Mouse (Mus musculus): ENCODE results near the gene Rasal3.

Gene Rasal3

DNA sequence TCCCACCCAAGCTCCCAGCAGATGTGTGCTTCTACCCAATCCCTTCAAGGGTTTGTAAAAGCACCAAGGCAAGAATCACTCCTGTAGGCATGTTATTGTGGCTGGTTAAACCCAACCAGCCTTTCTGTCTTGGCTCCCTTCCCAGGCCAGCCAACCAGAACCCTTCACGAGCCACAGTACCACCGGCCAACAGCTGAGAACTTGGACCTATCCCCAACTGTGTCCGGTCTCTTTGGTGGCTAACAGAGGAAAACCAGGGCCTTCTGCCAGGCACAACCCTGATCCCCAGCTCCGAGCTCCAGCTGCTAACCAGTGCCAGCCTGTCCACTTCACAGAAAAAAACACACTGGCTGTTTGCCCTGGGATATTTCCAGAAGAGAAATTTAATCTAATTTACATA is 49.7 kb downstream of the Rasal3 start:
- peak; percentile 92 for DNase-seq

DNA sequence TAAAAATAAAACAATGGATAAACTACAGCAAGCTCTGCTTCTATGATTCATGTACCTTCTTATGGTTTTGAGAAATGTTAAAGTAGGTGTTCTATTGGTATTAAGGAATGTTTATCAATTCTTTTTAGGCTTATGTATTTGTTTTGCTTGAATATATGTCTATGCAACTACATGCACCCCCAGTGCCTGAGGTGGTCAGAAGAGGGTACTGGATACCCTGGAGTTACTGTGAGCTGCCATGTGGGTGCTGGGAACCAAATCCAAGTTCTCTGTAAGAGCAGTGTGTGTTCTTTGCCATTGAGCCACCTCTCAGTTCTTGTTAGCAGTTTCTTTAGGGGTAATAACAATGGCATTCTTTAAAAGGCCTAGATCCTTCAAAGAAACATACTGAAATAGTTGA is 51.7 kb downstream of the Rasal3 start:
- no peak for DNase-seq

DNA sequence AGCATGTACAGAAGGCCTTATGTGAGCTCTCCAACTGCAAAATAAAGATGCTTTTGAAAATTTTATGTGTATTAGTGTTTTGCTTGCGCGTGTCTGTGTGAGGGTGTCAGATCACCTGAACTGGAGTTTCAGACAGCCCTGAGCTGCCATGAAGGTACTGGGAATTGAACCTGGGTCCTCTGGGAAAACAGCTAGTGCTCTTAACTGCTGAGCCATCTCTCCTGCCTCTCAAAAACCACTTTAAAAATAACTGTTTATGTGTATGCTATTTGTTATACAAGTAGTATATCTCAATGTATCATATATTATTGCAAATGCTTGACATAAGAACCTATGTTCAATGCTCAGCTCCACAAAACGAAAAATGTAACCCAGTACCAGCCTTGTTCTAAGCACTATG is 52.1 kb downstream of the Rasal3 start:
- DNase-seq, result no peak

DNA sequence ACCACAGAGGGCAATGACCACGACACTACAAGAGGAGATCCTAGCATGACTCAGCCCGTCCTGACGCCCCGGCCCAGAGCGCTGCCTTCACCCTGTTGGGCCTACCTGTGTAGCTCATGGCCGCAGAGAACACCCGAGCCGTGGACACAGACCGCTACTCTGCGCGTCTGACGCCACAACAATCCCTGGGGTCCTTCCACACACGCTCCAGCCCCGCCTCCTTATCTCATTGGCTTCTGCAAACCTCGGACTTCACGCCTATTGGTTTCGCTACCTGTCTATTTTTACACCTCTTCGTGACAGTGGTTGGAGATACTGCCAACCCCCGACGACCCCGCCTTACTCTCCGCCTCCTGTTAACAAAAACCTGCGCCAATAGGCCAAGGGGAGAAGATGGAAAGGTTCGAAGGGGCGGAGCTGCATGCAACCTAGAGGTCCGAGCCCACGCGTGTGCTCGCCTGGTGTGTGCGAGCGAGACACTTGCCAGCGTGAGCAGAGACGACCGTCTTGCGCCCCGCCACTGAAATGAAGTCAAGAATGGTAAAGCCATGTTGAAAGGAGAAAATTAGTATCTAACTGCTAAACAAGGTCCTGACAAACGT is 52.9 kb downstream of the Rasal3 start, which contains the start of gene Akap8l:
TSS of gene Akap8l (minus strand) at position 226 of the 602 bp plus-strand sequence.
- peak; percentile 98 for DNase-seq

DNA sequence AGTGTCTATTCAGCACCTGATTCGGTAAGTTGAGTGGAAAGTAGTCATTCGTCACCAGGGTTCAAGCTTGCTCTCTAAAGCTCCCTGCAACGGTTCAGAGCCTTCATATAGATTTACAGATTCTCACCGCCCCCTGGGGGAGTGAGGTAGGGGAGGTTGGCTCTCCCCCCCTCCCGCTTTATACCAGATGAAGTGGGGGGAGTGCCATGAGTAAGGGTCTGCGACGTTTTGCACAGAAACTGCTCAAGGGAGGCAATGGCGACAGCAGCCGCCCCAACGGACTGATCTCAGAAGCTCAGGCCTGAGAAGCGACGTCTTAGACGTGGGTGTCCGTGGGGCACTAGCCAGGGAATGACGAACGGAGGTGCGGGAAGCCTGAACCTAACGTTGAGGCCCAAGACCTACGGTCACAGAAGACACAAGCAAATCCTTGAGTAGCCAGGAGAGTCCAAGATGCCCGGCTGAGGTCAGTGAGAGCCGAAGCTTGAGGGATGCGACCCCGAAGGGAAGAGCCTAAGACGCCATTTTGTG is 53.5 kb downstream of the Rasal3 start:
- no peak for DNase-seq

DNA sequence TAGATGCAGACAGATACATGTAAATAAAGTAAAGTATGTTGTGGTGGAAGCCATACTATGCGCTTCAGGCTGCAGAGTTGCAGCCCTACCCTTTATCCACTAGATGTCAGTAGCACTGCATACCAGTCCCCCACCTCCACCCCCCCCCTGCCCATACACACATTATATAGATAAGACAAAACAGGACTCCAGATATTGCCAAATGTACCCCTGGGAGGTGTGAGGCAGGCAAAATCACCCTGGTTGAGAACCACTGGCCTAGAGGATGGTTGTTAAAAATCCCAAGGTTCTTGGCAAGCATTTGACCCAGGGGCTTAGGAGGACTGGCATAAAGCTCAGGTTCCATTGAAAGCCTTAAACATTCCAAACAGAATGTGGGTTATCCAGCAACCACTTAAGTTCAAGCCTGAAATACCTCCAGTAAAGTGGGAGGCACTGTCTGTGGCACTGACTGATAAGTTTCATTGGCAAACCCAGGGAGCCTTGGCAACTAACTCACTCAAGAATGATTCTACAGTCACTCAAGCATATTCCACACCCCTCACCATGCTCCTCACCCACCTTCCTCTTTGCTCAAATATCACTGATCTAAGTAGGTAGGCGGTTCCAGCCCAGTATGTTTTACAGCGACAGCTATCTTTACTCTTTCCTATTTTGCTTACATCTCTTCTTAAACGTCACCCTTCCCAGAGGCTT is 54.2 kb downstream of the Rasal3 start:
- peak; percentile 40 for DNase-seq

DNA sequence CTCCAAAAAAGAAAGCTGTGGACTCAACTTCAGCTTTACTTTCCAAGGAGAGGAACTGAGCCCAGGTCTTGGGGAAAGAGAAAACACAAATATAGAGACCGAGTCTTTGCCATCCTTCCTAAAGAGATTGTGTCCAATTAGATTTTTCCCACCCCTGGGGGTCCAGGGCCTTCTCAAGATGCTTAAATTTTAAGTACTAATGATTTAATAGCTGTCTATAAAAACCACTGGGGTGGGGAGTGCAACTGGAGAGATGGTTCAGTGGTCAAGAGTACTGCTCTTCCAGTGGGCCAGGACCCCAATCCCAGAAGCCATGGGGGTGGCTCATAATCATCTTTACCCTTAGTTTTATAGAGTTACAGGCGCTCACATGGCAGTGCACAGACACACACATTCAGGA is 55.0 kb downstream of the Rasal3 start:
- no peak for DNase-seq

DNA sequence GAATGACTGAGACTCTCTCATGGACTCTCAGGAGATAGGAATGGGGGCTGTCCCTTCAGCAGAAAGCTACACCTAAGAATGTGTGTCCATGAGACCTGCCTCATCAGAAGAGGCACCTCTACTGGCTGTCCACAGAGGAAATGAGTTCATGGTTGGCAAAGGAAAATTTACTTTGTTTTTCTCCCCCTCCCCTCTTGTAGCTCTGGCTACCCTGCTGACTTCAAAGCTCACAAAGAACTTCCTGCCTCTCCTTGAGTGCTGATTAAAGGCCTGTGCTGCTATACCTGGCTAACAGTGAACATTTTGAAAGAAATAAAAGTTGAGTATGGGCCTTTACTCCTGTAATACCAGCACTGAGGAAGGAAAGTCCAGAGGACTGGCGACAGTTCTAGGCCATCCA is 62.3 kb downstream of the Rasal3 start:
- DNase-seq, result no peak

Data from kidney, postnatal 14 days (tissue).